Mouse (Mus musculus) testis, adult 2 months (tissue): ENCODE data around the gene Aif1l.

ENCODE experiments used
- CTCF ChIP-seq: fragments of 200-500 bp; IDR thresholded peaks from 2 replicates; pipeline ENCODE4 v1.5.1; 2012; ENCODE audit warnings: low read depth, mild to moderate bottlenecking, inconsistent platforms, low read length, moderate library complexity; ENCODE audit not compliant: control insufficient read depth, insufficient read depth, insufficient replicate concordance
- POLR2A ChIP-seq: fragments of 200-500 bp; IDR thresholded peaks from 2 replicates; pipeline ENCODE4 v1.6.1; 2012; ENCODE audit warnings: low read depth, mild to moderate bottlenecking, inconsistent platforms, low read length, moderate library complexity; ENCODE audit not compliant: control insufficient read depth

DNA sequence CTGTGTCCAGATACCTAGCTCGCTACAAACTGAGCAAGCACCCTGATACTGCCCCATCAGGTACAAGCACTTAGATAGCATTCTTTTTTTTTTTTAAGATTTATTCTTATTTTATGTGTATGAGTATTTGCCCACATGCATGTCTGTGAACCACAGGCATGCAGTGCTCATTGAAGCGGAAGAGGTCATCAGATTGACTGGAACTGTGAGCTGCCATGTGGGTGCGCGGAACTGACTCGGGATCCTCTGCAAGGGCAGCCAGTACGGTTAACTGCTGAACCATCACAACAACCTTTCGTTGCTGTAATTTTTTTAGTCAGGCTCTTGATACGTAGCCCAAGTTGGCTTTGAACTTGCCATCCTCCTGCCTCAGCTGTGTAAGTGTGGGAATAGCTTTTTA lies 11.0 kb downstream of the Aif1l start:
- no peak for TF ChIP-seq CTCF
- TF ChIP-seq POLR2A: no peak
